Mouse (Mus musculus) CH12.LX (cell line): ENCODE measurements around the gene Ap1m2.
"Not testable (repeated sequence)": the region's sequence is repeated elsewhere in the genome, so short reads cannot be mapped to it uniquely, and the experiment has no call there.

Experiments
- ELF1 ChIP-seq: IDR thresholded peaks from 2 replicates; pipeline ENCODE4 v1.6.1; 2014; ENCODE audit warnings: low read depth, mild to moderate bottlenecking, inconsistent platforms, low read length, improper control_type of control experiment
- ZNF384 ChIP-seq: IDR thresholded peaks from 2 replicates; pipeline ENCODE4 v1.6.1; 2012; ENCODE audit warnings: low read depth, low read length, improper control_type of control experiment, inconsistent platforms

GRCm38 (mm10) chr9:21291868-21292267 lies 20.3 kb downstream of the Ap1m2 start:
- TF ChIP-seq ELF1, ZNF384: not testable (repeated sequence)
